Mouse (Mus musculus): ENCODE measurements around the gene Six2. TPM values are rescaled to one million over a fixed set of nuclear protein-coding genes. Genes with fewer than 3 reads are reported as not detected.

The Six2 gene
- total and polyA plus RNA-seq, 2 experiments, result not detected

- TF ChIP-seq POLR2A (IDR thresholded peaks at IDR 0.05; ENCODE audit: extremely low read depth, insufficient read depth, low read length) (no peak), CTCF (IDR thresholded peaks at IDR 0.05; ENCODE audit: low read depth, low read length) (no peak)
- no peaks in the 10 kb centered on the region for H3K4me1 ChIP-seq (ENCODE audit: control insufficient read depth, insufficient read depth, low read length)
- H3K9ac ChIP-seq (ENCODE audit: low read depth, low read length), result no peak overlapping the region
- H3K27me3 ChIP-seq (ENCODE audit: control insufficient read depth, insufficient read depth, low read length), result no peaks in the 10 kb centered on the region
- no peak overlapping the region for H3K4me3 ChIP-seq (ENCODE audit: insufficient read depth, low read depth, low read length)
- DNase-seq (ENCODE audit: extremely low read depth, low read depth, low spot score), result no peak
- no peaks in the 10 kb centered on the region for H3K79me2 ChIP-seq (ENCODE audit: control insufficient read depth, insufficient read depth, low read length)
- WGBS, result 78% methylated on average over 12 of the region's 12 CpGs
- no peak overlapping the region for H3K27ac ChIP-seq (replicated peaks; ENCODE audit: insufficient read depth, low read depth, low read length)
- H3K36me3 ChIP-seq (ENCODE audit: control insufficient read depth, insufficient read depth, low read length), result no peaks in the 10 kb centered on the region
These were observed 16.5 kb upstream of the Six2 start for GRCm38 (mm10) chr17:85704369-85705260.

- Histone ChIP-seq H3K27me3 (ENCODE audit: control insufficient read depth, insufficient read depth, low read length) (no peaks in the 10 kb centered on the region), H3K79me2 (ENCODE audit: control insufficient read depth, insufficient read depth, low read length) (no peaks in the 10 kb centered on the region), H3K4me1 (ENCODE audit: control insufficient read depth, insufficient read depth, low read length) (no peaks in the 10 kb centered on the region), H3K9ac (ENCODE audit: low read depth, low read length) (no peak overlapping the region), H3K27ac (replicated peaks; ENCODE audit: insufficient read depth, low read depth, low read length) (no peak overlapping the region), H3K36me3 (ENCODE audit: control insufficient read depth, insufficient read depth, low read length) (no peaks in the 10 kb centered on the region), H3K4me3 (ENCODE audit: insufficient read depth, low read depth, low read length) (no peak overlapping the region)
- TF ChIP-seq POLR2A (IDR thresholded peaks at IDR 0.05; ENCODE audit: extremely low read depth, insufficient read depth, low read length), result no peak
- no peak for TF ChIP-seq CTCF (IDR thresholded peaks at IDR 0.05; ENCODE audit: low read depth, low read length)
- WGBS, result 55% methylated on average over 4 of the region's 4 CpGs
- DNase-seq (ENCODE audit: extremely low read depth, low read depth, low spot score), result no peak
These were observed 12.0 kb upstream of the Six2 start for GRCm38 (mm10) chr17:85700028-85700427.

GRCm38 (mm10) chr17:85698643-85699042, 10.6 kb upstream of the Six2 start:
- no peak for DNase-seq (ENCODE audit: extremely low read depth, low read depth, low spot score)
- WGBS, result 62% methylated on average over 6 of the region's 6 CpGs
- peaks cover 3% of the 10 kb centered on the region; the same call in 1 of the 2 replicates for H3K27me3 ChIP-seq (ENCODE audit: control insufficient read depth, insufficient read depth, low read length)
- H3K9ac ChIP-seq (ENCODE audit: low read depth, low read length), result no peak overlapping the region
- no peak overlapping the region for H3K27ac ChIP-seq (replicated peaks; ENCODE audit: insufficient read depth, low read depth, low read length)
- no peaks in the 10 kb centered on the region for H3K4me1 ChIP-seq (ENCODE audit: control insufficient read depth, insufficient read depth, low read length)
- no peak overlapping the region for H3K4me3 ChIP-seq (ENCODE audit: insufficient read depth, low read depth, low read length)
- no peaks in the 10 kb centered on the region for H3K36me3 ChIP-seq (ENCODE audit: control insufficient read depth, insufficient read depth, low read length)
- TF ChIP-seq CTCF (IDR thresholded peaks at IDR 0.05; ENCODE audit: low read depth, low read length), result no peak
- TF ChIP-seq POLR2A (IDR thresholded peaks at IDR 0.05; ENCODE audit: extremely low read depth, insufficient read depth, low read length), result no peak
- no peaks in the 10 kb centered on the region for H3K79me2 ChIP-seq (ENCODE audit: control insufficient read depth, insufficient read depth, low read length)

- Histone ChIP-seq H3K4me3 (ENCODE audit: insufficient read depth, low read depth, low read length) (no peak overlapping the region), H3K79me2 (ENCODE audit: control insufficient read depth, insufficient read depth, low read length) (no peaks in the 10 kb centered on the region), H3K36me3 (ENCODE audit: control insufficient read depth, insufficient read depth, low read length) (no peaks in the 10 kb centered on the region), H3K27ac (replicated peaks; ENCODE audit: insufficient read depth, low read depth, low read length) (no peak overlapping the region), H3K9ac (ENCODE audit: low read depth, low read length) (no peak overlapping the region), H3K4me1 (ENCODE audit: control insufficient read depth, insufficient read depth, low read length) (no peaks in the 10 kb centered on the region), H3K27me3 (ENCODE audit: control insufficient read depth, insufficient read depth, low read length) (peaks cover 3% of the 10 kb centered on the region; the same call in 1 of the 2 replicates)
- 79% methylated on average over 1 of the region's 1 CpGs for WGBS
- TF ChIP-seq CTCF (IDR thresholded peaks at IDR 0.05; ENCODE audit: low read depth, low read length) (no peak), POLR2A (IDR thresholded peaks at IDR 0.05; ENCODE audit: extremely low read depth, insufficient read depth, low read length) (no peak)
- DNase-seq (ENCODE audit: extremely low read depth, low read depth, low spot score), result no peak
These were observed 9.9 kb upstream of the Six2 start for GRCm38 (mm10) chr17:85697976-85698375.

GRCm38 (mm10) chr17:85694499-85694898, 6.4 kb upstream of the Six2 start:
- no peaks in the 10 kb centered on the region for H3K79me2 ChIP-seq (ENCODE audit: control insufficient read depth, insufficient read depth, low read length)
- peaks cover 18% of the 10 kb centered on the region; the same call in 1 of the 2 replicates for H3K27me3 ChIP-seq (ENCODE audit: control insufficient read depth, insufficient read depth, low read length)
- H3K9ac ChIP-seq (ENCODE audit: low read depth, low read length), result no peak overlapping the region
- no peaks in the 10 kb centered on the region for H3K36me3 ChIP-seq (ENCODE audit: control insufficient read depth, insufficient read depth, low read length)
- peak; percentile 17; the same call in 1 of the 2 replicates for TF ChIP-seq CTCF (IDR thresholded peaks at IDR 0.05; ENCODE audit: low read depth, low read length)
- no peak for TF ChIP-seq POLR2A (IDR thresholded peaks at IDR 0.05; ENCODE audit: extremely low read depth, insufficient read depth, low read length)
- no peak overlapping the region for H3K4me3 ChIP-seq (ENCODE audit: insufficient read depth, low read depth, low read length)
- H3K27ac ChIP-seq (replicated peaks; ENCODE audit: insufficient read depth, low read depth, low read length), result no peak overlapping the region
- DNase-seq (ENCODE audit: extremely low read depth, low read depth, low spot score), result no peak
- 81% methylated on average over 6 of the region's 6 CpGs for WGBS
- no peaks in the 10 kb centered on the region for H3K4me1 ChIP-seq (ENCODE audit: control insufficient read depth, insufficient read depth, low read length)

- TF ChIP-seq POLR2A (IDR thresholded peaks at IDR 0.05; ENCODE audit: extremely low read depth, insufficient read depth, low read length), result no peak
- TF ChIP-seq CTCF (IDR thresholded peaks at IDR 0.05; ENCODE audit: low read depth, low read length), result no peak
These were observed 5.0 kb upstream of the Six2 start for GRCm38 (mm10) chr17:85693101-85693500.

More at GRCm38 (mm10) chr17:85693101-85693500, 5.0 kb upstream of the Six2 start:
- Histone ChIP-seq H3K36me3 (ENCODE audit: control insufficient read depth, insufficient read depth, low read length) (no peaks in the 10 kb centered on the region), H3K4me1 (ENCODE audit: control insufficient read depth, insufficient read depth, low read length) (no peaks in the 10 kb centered on the region), H3K27me3 (ENCODE audit: control insufficient read depth, insufficient read depth, low read length) (peaks cover 24% of the 10 kb centered on the region), H3K79me2 (ENCODE audit: control insufficient read depth, insufficient read depth, low read length) (no peaks in the 10 kb centered on the region), H3K27ac (replicated peaks; ENCODE audit: insufficient read depth, low read depth, low read length) (no peak overlapping the region), H3K4me3 (ENCODE audit: insufficient read depth, low read depth, low read length) (no peak overlapping the region), H3K9ac (ENCODE audit: low read depth, low read length) (no peak overlapping the region)
- DNase-seq (ENCODE audit: extremely low read depth, low read depth, low spot score), result no peak
- 10% methylated on average over 9 of the region's 9 CpGs for WGBS

Measured in liver, adult 2 months (tissue).